Mouse (Mus musculus) bone marrow, adult 2 months (tissue): ENCODE results near the gene Fam114a1.

Experiments
- CTCF ChIP-seq: fragments of 200-500 bp; IDR thresholded peaks from 2 replicates; pipeline ENCODE4 v1.5.1; 2011; ENCODE audit warnings: low read length, control low read depth; ENCODE audit not compliant: control insufficient read depth, insufficient read depth
- POLR2A ChIP-seq: fragments of 200-500 bp; IDR thresholded peaks from 2 replicates; pipeline ENCODE4 v1.6.1; 2011; ENCODE audit warnings: low read depth, mild to moderate bottlenecking, control low read depth, low read length, borderline replicate concordance; ENCODE audit not compliant: control insufficient read depth

GRCm38 (mm10) chr5:64922891-64923381 is 46.9 kb upstream of the Fam114a1 start:
- TF ChIP-seq POLR2A (no peak), CTCF (no peak)
